In genomic region chr1:74385064-74385463, GRCm38 (mm10) we compare ENCODE assay signal across 22 mouse cellular contexts.
"Had no signal": no experiment of that assay in that cellular context is flagged by ENCODE, and none has a peak within 500 bp of the region (broad histone marks: within the 10 kb centered on the region; RNA-seq: fewer than 3 reads in every experiment).

No protein-coding gene starts in this region.

- H3K27me3 ChIP-seq: lung, embryonic 15.5 days had no signal

- H3K9me3 ChIP-seq: lung, embryonic 15.5 days; megakaryocyte, embryonic 14.5 days; midbrain, embryonic 10.5 days; midbrain, embryonic 13.5 days had no signal

- DNase-seq: kidney, adult 18-20 months; kidney, adult 9 months; kidney, postnatal 14 days; kidney, postnatal 4 days; left cerebral cortex, postnatal 4 days; lung, adult 18-20 months; lung, postnatal 10 days; lung, postnatal 36 days; right cerebral cortex, adult 18-20 months; right cerebral cortex, postnatal 14 days; right cerebral cortex, postnatal 4 days; thymus, adult 2 months; thymus, postnatal 14 days; thymus, postnatal 4 days had no signal

- H3K9ac ChIP-seq: liver, embryonic 14.5 days; lung, embryonic 15.5 days; midbrain, embryonic 13.5 days had no signal

- ATAC-seq: midbrain, embryonic 13.5 days; midbrain, embryonic 16.5 days had no signal

- H3K4me3 ChIP-seq: lung, embryonic 15.5 days; midbrain, embryonic 10.5 days; midbrain, embryonic 13.5 days; myocyte had no signal

- H3K36me3 ChIP-seq: lung, embryonic 15.5 days; midbrain, embryonic 10.5 days; midbrain, embryonic 13.5 days had no signal

- H3K4me2 ChIP-seq: lung, embryonic 15.5 days; midbrain, embryonic 13.5 days had no signal

- H3K27ac ChIP-seq: liver, embryonic 14.5 days; lung, embryonic 15.5 days; midbrain, embryonic 10.5 days; midbrain, embryonic 13.5 days; stomach, postnatal 0 days had no signal
